Mouse (Mus musculus): Measurements from ENCODE around the gene Hyal1.

Hyal1 gene

DNA sequence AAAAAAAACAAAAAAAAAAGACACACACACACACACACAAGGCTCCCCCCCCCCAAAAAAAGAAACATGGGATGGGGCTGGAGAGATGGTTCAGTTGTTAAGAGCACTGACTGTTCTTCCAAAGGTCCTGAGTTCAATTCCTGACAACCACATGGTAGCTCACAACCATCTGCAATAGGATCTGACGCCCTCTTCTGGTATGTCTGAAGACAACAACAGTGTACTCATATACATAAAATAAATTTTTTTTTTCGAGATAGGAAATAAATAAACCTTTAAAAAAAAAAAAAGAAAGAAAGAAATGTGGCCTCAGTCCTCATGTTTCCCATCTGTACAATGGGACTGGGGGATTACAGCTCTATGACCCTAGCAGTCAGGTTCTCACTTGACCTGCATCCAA is 40.7 kb downstream of the Hyal1 start:
- in situ Hi-C loops (cut with MseI, MboI) = no loop called here

GRCm38 (mm10) chr9:107618098-107618497 is 41.4 kb downstream of the Hyal1 start:
- in situ Hi-C loops (cut with MseI, MboI) = no loop called here

DNA sequence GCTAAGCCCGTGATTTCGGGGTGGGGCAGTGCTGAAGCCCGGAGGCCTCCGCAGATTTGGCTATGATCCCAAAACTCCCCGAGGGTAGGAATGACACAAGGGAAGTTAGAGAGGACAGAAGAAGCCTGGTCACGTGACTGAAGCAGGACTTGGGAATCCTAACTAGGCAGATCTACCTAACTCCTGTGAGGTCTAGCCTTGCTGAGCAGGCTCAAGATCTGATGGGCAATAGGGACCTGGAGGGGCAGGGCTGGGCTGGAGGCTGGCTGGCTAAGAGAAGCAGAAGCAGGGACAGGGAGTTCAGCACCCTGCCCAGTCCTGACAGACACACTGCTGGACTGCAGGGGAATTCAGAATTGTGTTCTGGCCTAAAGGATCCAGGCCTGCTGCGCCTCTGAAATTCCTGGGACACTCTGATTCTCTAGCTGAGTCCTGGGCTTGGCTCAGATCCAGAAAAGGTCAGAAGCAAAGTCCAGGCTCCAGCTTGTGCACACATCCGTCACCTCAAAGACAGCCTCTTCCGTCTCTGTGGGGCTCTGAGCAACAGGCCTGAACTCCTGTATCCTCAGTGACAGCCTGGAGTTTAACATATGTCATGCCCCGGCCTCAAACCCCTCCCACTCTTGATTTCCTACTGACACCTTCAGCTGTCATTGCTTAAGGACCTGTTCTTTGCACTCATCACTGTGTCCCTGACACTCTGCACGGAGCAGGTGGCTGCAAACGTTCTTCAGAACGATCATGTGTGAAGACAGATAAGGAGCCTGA is 42.2 kb downstream of the Hyal1 start:
- in situ Hi-C loops (cut with MseI, MboI) = no loop called here

DNA sequence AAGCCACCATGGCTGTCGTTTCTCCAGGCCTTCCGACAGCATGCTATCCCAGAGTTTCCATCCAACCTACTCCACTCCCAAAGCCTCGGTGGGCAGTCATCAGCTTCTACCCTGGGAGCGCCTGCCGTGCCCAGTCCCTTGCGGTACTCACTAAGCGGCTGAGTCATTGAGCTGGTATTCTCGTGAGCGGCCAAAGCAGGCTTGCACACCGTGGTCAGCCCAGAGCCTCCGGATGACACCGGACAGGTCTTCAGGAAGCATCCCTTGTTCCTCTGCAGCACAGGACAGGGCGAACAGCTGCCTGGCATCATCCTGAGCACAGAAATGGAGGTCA is 42.8 kb downstream of the Hyal1 start:
- in situ Hi-C loops (cut with MseI, MboI) = no loop called here

GRCm38 (mm10) chr9:107620954-107621353 is 44.2 kb downstream of the Hyal1 start:
- in situ Hi-C loops (cut with MseI, MboI) = no loop called here

- in situ Hi-C loops (cut with MseI, MboI) = no loop called here
These were observed 47.8 kb downstream of the Hyal1 start for GRCm38 (mm10) chr9:107624539-107624938.

- in situ Hi-C loops (cut with MseI, MboI) = no loop called here
These were observed 48.2 kb downstream of the Hyal1 start for GRCm38 (mm10) chr9:107624951-107625350.

DNA sequence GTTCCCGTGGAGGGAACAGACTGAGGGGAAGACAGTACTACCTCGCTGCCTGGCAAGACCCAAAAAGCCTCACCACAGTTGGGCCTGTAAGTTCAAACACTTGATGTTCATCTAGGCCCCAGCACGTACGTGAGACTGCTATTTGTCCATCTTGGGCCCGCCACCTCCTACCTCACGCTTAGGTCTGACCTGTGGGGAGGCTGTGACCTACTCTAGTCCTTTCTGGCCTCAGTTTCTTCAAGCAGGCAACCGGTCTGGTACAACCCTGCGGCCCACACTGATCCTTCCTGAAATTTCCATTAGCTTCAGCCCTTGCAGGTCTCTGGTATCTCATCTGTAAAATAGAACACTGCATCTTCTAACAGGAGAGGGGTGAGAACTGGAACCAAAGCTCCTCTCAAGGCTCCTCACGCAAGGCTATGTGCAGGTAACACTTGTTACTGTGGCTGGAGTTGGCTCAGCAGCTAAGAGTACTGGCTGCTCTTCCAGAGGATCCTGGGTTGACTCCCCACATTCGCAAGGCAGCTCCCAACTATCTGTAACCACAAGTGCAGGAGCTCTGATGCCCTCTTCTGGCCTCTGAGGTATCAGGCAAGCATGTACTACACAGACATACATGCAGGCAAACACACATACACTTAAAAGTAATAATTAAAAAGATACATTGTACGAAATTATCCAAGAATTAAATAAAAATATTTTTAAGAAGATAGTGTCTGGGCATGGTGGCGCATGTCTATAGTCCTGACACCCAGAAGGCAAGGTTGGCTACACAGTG is 48.8 kb downstream of the Hyal1 start:
- in situ Hi-C loops (cut with MseI, MboI) = no loop called here

DNA sequence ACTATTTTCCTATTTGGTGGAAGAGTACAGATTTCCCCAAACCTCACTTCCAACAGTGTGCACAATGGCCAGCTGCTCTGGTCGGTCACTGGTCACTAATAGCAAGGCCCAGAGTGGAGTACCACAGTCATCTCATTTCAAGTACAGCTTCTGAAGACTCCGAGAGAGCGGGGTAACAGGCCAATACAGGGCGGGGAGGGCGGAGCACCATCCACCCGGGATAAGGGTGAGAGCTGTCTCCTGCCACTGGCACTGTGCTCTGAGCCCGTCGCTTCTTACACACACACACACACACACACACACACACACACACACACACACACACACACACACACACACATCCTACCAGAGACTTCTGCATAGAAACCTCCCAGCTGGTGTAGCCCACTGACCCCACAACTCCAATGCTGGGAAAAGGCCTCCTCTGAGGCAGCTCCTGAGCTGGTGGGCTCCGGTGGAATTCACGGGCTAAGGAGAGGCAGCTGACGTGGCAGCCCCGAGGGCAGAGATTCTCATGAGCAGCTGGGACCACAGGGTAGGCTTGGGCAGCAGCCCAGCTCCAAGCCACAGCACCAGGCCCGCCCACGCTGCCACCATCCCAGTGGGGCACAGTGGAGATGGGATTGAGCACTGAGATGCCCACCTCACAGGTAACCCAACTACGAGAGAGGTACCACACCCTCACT is 49.6 kb downstream of the Hyal1 start:
- in situ Hi-C loops (cut with MseI, MboI) = no loop called here

DNA sequence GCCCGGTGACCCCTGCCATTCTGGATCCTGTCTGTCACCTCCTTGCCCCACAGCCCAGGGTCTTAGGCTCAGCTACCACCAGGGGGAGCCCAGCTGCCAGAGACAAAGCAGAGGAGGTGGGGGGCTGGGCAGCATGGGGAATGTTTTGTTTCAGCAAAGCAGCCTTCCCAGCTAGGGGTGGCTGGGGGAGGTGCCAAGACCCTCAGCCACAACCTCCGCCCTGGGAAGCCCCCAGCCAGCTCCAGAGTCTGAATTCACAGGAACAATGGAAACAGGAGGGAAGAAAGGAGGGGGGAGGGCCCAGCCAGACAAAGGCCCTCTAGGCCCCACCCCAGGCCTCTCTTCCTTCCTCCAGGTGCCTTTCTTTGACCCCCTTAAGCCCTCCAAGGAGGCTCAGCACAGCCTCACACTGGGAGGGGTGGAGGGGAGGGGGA is 50.1 kb downstream of the Hyal1 start:
- in situ Hi-C loops (cut with MseI, MboI) = no loop called here

DNA sequence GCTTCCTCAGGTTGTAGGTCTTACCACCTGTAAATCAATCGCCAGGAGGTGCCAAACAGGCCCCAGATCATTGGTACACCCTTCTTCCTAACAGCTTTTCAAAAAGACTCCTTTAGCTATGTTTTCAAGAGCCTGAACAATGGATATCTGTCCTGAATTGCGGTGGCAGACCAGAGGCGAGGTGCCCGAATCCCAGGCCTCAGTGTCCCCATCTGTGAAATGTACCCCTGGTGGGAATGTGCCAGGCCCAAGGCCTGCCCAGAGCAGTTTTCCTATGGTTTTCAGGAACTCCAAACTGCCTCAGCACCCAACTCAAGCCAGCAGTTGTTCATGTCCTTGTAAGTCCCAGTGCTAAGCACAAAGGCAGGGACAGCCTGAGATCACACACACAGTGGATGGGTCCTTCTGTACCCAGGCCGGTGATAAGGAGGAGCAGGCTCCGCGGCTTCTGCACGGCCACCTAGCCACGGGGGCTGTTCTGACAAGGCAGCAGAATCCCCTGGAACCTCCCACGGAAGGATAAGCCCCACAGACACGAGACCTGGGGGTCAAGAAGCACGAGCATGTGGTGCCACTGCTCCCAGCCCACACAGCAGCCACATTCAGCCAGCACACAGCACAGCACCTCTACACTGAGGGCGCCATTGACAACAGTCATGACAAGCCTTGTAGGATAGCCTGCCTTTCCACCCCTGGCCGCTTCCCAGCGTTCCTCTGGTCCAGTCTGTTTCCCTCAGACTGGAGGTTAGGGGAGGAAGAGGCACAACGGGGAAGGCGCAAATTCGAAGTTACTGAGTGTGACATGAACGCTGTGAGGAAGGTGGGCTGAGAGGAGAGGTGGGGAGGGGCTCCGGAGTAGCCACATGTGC is 50.9 kb downstream of the Hyal1 start:
- in situ Hi-C loops (cut with MseI, MboI) = no loop called here

GRCm38 (mm10) chr9:107628721-107629410 is 52.1 kb downstream of the Hyal1 start:
- in situ Hi-C loops (cut with MseI, MboI) = no loop called here

DNA sequence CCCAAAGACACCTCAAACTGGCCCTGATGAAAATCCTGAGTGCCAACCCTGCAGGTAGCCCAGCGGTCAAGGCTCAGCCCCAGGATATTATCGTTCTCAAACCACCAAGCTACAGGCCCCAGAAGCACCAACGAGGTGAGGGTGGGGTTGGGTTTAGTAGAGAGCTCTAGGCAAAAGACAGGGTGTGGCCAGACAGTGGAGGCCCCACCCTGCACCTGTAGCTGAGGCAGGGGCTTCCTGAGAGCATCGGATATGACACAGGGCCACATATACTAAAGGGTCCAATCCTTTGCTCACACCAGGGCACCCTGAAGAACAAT is 52.6 kb downstream of the Hyal1 start:
- in situ Hi-C loops (cut with MseI, MboI) = no loop called here

DNA sequence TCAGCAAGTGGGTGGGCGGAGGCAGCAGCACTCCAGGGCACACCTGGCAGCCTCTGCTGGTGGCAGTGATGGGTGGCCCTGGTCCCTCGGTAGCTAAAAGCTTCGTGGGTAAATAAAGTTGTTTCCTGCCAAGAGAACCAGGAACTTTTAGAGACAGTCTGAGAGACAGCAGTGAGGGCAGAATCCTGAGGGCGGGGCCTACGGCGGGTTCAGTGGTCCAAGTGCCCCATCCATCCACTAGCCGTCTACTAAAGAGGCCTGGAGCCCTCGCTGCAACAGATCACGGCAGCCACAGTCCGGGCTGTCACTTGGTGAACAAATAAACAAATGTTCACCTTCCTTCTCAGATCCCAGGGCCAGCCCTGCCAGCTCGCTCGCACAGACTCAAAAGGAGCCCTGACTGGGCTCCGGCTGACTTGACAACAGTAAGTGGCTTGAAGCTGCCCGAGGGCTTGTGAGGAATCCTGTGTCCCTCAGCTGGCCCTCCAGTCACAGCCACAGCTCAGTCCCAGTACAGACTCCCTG is 53.2 kb downstream of the Hyal1 start:
- in situ Hi-C loops (cut with MseI, MboI) = no loop called here

DNA sequence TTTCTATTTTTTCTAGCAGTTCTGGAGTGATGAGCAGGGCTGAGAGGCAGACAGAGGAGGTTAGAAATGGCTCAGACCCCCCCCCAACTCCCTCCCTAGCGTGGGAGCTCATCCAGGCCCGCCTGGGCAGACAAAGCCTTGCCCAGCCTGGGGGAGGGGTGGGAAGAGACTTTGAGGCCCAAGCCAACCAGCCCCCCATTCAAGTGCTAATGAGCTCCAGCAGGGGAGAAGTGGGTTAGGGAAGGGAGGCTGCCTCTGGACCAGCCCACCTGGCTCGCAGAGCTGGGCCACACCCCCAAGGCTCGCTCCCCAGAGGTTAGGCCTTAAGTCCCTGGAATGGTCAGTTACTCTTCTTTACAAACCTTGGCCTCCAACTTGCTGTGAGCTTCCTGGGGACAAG is 53.8 kb downstream of the Hyal1 start:
- in situ Hi-C loops (cut with MseI, MboI) = no loop called here
